Mouse (Mus musculus) liver (tissue): ENCODE results near the gene Zfp120.
"Not testable (repeated sequence)": the region's sequence is repeated elsewhere in the genome, so short reads cannot be mapped to it uniquely, and the experiment has no call there.

Experiments used
- DNase-seq: peaks from one replicate; pipeline ENCODE4 v3.0.0-alpha.2; 2020; ENCODE audit warnings: mixed read lengths

Gene Zfp120

GRCm38 (mm10) chr2:150136435-150136897, at the start of gene Zfp120:
Gene Zfp120, minus strand, starts transcription at chr2:150136708.
- DNase-seq = peak; percentile 82

- not testable (repeated sequence) for DNase-seq
Measured at GRCm38 (mm10) chr2:150181570-150181999, 45.1 kb upstream of the Zfp120 start, which contains the start of gene Gm14139. Gene Gm14139, plus strand, starts transcription at chr2:150181755.

- not testable (repeated sequence) for DNase-seq
Measured at GRCm38 (mm10) chr2:150181046-150181445, 44.5 kb upstream of the Zfp120 start.

GRCm38 (mm10) chr2:150179579-150179978, 43.1 kb upstream of the Zfp120 start, which contains the start of gene Gm10770:
Gene Gm10770, minus strand, starts transcription at chr2:150179679.
- DNase-seq = not testable (repeated sequence)

GRCm38 (mm10) chr2:150173833-150174232, 37.3 kb upstream of the Zfp120 start:
- no peak for DNase-seq

GRCm38 (mm10) chr2:150166703-150167102, 30.2 kb upstream of the Zfp120 start:
- no peak for DNase-seq

GRCm38 (mm10) chr2:150132773-150133172, 3.7 kb downstream of the Zfp120 start:
- no peak for DNase-seq

- peak; percentile 7 for DNase-seq
Measured at GRCm38 (mm10) chr2:150132002-150132401, 4.5 kb downstream of the Zfp120 start.

- DNase-seq = no peak
Measured at GRCm38 (mm10) chr2:150111247-150111912, 25.1 kb downstream of the Zfp120 start.

GRCm38 (mm10) chr2:150099618-150100017, 36.9 kb downstream of the Zfp120 start:
- DNase-seq = not testable (repeated sequence)
